Mouse (Mus musculus): ENCODE results near the gene Bdkrb2.

GRCm38 (mm10) chr12:105534842-105535241 lies 28.2 kb upstream of the Bdkrb2 start:
- no peak for TF ChIP-seq CTCF (IDR thresholded peaks at IDR 0.05; ENCODE audit: extremely low read depth, insufficient read depth, insufficient read length, insufficient replicate concordance)
- no peak for TF ChIP-seq POLR2A (IDR thresholded peaks at IDR 0.05; ENCODE audit: low read depth, low read length)

All from spleen, adult 2 months (tissue).